Mouse (Mus musculus) neural tube, embryonic 10.5 days (tissue): ENCODE data around the gene Xndc1.

Experiments used
- DNase-seq: peaks from one replicate; pipeline ENCODE4 v3.0.0-alpha.2; 2017; ENCODE audit warnings: low spot score; ENCODE audit errors: extremely low spot score

Xndc1 gene

DNA sequence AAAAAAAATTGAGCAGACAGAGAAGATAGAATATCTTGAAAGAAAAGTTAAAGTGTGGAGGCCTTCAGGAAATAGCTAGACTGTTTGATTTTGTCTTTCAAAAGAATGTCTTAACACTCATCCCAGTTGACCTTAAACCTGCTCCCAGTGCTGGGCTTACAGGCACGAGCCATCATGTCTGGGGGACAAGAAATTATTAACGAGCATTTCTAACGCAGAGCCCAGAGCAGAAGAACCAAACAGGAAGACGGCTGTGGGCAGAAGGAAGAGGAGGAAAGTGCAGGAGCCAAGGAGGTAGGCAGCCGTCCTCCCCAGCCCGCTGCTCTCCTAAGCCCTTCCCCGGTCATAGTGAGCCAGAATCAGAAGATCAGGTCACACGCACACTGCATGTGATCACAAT is 15.0 kb downstream of the Xndc1 start:
- no peak for DNase-seq

DNA sequence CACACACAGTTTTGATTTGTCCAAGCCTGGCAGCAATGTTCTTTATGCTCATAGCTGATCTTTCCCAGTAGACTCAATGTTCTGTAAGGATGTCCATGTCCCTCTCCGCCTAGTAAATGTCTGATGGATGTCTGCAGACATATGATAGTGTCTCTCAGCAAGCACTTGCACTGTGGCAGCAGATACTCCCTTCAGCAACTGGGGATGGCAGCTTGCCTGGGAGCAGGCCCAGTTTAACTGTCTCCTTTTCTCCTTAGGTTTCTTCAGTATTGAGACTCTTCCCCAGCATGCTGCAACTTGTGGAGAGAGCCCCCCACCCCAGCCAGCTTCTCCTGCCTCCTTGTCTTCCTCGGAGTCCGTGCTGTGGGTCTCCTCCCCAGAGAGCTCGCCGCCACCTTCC is 16.5 kb downstream of the Xndc1 start:
- no peak for DNase-seq

DNA sequence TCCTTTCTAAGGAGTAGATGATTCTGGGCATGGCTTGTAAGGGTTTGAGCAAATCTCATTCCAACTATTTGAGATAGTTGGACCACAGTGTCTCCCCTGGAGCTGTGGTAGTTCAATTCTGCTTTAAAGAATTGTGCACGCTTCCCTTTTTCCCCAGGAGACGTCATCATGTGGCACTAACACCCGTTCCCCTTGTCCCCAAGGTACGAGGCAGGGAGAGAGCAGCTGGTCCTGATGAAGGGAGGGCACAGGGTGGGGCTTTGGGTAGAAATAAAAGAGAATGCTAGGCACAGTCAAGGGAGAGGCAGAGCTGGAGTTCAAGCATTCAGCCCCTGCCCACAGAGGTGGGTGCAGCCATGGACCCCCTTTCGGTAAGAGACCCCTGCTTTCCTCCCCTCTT is 17.5 kb downstream of the Xndc1 start, which contains the start of gene Trpc2:
Trpc2 (plus strand) TSS at position 301 of the 400 bp plus-strand sequence.
- DNase-seq = no peak

DNA sequence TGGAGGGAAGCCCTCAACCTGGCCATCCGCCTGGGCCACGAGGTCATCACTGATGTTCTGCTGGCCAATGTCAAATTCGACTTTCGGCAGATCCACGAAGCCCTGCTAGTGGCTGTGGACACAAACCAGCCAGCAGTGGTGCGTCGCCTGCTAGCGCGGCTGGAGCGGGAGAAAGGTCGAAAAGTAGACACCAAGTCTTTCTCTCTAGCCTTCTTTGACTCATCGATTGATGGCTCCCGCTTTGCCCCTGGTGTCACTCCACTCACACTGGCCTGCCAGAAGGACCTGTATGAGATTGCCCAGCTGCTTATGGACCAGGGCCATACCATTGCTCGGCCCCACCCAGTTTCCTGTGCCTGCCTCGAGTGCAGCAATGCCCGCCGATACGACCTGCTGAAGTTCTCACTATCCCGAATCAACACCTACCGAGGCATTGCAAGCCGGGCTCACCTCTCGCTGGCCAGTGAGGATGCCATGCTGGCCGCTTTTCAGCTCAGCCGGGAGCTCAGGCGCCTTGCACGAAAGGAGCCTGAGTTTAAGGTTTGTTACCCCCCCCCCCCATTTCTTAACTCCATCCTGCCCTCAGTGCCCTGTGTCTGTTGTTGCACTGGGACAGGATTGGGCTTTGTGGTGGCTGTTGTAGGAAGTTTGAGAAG is 18.9 kb downstream of the Xndc1 start:
- no peak for DNase-seq

DNA sequence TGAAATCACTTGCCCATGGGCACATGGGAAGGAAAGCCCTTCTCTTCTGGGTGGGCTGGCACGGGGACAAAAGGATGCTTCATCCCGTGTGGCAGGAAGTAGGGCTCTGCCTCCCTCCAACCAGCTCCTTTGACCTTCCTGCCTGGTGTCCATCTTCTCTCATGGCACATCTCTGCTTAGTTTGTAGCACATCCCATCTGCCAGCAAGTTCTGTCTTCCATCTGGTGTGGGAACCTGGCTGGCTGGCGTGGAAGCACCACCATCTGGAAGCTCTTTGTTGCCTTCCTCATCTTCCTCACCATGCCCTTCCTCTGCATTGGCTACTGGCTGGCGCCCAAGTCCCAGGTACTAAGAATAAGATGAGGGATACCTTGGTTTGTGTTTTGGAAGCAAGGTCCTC is 22.0 kb downstream of the Xndc1 start:
- no peak for DNase-seq

DNA sequence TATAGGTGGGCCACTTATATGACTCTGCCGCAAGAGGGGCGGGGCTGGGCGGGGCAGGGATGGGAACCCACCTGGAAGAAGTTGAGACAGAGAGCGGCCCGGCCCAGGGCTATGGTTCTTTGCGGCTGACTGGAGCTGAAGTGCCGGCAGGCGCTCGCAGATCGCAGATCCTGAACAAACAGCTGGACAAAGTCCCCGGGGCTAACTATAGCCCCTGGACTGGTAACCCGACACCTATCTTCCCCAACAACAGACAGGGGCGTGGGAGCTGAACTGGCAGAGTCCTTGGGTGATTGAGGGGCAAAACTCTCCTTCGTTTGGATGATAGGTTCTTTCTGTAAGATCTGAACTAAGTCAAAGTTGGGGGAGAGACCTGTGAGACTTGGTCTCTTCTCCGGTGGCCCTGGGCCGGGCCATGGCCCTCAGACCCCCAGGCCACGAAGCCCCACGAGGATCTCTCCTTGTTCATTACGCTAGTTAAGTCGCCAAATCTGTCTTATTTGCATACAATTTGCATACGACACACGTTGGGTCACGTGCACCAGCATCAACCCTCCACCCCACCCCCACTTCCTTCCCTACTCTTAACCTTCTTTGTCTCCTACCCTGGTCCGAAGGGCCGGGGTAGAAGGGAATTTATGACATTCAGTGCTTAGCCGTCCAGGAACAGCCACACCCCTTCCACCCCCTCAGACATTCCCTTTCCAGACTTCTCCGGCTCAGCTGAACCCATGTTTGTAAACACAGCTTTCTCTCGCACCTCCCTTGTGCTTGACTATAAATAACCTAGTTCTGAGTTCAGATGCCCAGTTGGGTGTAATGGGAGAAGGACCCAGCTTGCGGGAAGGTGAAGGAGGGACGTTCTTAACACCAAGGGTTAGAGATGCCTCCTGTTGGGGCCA is 34.7 kb downstream of the Xndc1 start:
- DNase-seq = peak; percentile 64

DNA sequence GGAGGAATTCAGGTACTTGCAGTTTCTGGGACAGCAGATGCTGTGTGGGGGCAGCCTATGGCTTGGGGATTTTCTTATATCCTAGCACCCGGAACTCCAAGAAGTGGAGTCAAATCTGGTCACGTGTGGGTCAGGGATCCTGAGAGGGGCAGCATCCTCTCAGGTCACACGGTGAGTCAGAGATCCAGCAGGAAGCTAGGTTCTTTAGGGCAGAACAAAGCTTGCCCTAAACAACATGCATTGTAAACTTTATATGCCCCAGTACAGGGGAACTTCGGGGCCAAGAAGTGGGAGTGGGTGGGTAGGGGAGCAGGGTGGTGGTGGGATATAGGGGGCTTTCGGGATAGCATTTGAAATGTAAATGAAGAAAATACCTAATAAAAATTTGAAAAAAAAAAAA is 35.6 kb downstream of the Xndc1 start:
- DNase-seq = no peak

DNA sequence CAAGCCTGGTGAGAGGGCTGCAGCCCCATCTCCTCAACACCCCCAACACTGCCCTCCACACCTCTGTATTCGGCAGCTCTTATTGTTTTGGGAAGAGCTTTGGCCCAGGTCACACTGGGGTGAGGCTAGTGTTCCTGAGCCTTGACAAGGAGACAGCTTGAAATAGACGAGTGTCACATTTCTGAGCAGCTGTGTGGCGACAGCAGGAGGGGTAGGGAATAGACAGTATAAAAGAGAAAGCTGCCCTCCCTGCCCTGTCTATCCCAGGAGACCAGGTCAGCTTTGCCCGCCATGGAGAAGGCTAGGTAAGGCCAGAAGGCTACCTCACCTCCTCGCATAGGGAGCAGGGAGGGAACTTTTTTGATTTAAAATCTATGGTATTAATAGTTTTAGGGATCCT is 36.2 kb downstream of the Xndc1 start, which contains the start of gene Art1:
Art1 (plus strand) TSS at position 257 of the 400 bp plus-strand sequence.
- no peak for DNase-seq

DNA sequence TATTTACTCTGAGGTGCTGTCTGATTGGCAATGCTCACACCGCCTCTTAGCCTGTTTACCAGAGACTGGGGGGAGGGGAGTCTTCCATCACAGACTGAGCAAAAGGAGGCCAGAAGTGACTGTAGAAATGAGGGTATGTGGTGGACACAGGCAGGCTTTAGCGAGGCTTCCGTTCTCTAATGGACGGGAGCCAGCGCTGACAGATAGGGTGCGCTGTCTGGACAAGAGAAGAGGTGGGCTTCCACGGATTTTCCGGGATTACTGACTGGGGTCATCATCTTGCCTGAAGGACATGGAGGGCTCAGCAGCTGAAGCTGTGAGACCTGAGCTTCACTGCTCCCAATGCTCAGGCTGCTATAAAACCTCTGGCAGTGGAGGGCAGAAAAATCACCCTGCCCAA is 36.9 kb downstream of the Xndc1 start:
- no peak for DNase-seq

DNA sequence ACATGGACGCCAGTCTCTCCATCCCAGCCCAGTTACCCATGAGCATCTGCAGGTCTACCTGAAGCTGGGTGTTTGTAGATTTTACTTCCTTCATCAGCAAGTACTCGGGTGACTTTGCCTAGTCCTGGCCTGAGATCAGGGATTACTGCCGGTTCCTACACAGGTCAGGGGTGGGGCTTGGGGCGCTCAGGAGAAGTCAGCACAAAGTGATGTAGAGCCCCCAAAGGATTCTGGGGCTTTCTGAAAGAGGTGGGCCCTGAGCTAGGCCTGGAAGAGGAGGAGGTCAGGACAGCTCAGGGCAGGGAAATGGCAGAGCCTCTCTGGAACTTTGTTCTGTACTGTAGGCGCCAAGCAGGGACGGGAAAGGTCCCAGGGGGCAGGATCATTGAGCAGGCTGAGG is 37.4 kb downstream of the Xndc1 start:
- no peak for DNase-seq

DNA sequence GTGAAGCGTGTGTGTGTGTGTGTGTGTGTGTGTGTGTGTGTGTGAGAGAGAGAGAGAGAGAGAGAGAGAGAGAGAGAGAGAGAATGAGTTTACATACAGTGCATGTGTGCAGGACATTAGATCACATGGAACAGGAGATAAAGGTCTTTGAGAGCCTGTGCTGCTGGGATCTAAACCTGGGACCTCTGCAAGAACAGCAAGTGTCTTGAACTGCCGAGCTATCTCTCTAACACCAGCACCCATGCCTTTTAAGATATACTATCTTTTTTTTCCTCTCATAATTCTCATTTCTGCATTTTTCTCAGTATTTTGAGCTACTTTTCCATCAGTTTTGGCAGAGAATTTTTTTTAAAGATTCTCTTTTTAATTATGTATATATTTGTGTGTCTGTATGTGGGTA is 38.2 kb downstream of the Xndc1 start:
- no peak for DNase-seq

DNA sequence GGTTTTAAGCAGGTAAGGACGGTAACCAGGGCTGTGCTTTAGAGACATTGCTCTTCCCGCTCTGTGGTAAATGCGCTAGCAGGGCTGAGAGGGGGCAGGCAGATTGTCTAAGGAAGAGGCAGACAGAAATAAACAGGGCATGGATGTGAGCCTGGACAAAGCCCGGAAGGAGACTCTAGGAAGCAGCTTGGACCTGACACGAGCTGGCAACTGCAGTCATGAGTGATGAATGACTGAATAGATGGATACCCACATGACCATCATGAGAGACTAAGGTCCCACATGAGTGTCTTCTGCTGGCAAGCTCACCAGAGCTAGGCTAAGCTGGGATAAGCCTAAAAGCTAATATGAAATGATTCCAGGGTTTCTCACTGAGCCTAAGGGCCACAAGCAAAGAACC is 38.8 kb downstream of the Xndc1 start:
- DNase-seq = no peak

DNA sequence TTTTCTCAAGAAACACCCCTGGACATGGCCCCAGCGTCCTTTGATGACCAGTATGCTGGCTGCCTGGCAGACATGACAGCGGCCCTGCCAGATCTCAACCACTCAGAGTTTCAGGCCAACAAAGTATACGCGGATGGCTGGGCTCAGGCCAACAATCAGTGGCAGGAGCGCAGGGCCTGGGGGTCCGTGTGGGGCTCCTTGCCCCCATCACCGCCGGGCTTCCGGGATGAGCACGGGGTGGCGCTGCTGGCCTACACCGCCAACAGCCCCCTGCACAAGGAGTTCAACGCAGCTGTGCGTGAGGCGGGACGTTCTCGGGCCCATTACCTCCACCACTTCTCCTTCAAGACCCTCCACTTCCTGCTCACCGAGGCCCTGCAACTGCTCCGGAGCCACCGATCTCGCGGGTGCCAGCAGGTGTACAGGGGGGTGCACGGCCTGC is 41.4 kb downstream of the Xndc1 start:
- peak; percentile 40 for DNase-seq

DNA sequence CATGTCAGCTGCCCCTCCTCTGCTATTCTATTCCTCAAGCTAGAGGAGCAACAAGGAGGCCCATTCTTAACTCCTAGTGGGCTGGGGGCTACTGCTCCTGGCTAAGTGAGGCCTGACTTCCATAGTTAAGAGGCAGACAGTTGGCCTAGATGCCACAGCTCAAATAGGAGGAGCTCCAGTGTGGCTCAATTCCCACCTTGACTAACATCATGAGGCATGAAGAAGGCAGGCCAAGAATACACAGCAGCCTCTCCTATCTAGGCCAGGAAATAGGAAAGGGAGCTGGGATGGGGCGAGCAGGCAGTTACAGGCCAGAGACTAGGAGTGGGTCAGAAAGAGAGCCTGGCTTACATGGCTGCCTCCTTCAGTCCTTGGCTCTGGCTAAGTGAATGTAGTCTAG is 42.9 kb downstream of the Xndc1 start:
- DNase-seq = no peak

DNA sequence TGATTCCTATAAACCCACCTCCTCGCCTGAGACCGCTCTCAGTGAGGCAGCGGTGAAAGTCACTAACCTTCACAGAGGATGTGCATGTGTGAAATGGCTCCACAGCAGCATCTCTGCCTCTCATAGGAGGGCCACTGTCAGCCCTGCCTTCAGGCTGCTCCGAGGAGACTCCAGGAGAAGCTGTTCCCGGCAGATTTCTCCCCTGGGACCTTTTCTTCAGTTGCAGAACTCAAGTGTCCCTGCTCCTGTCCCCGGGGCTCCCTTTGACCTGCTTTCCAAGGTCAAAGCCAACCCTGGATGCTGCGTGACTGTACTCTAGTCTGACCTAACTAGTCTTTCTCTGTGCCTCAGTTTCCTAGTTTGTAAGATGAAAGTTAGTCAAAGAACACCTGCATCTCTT is 43.9 kb downstream of the Xndc1 start, which contains the start of gene Art5:
Art5 (minus strand) TSS at position 319 of the 400 bp plus-strand sequence.
- no peak for DNase-seq

DNA sequence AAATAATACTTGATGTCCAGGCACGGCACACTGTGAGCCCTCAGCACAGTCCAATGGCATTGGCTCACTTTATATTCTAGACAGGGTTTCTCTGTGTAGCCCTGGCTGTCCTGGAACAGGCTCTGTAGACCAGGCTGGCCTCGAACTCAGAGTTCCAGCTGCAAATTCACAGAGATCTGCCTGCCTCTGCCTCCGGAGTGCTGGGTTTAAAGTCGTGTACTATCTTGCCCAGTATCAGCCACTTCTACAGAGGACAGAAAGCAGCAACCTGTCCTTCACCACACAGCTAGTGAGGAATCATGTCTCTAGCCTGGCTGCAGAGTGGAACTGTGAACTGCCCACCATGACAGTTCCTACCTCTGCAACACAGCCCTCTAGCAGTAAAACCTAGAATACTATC is 44.4 kb downstream of the Xndc1 start:
- no peak for DNase-seq

DNA sequence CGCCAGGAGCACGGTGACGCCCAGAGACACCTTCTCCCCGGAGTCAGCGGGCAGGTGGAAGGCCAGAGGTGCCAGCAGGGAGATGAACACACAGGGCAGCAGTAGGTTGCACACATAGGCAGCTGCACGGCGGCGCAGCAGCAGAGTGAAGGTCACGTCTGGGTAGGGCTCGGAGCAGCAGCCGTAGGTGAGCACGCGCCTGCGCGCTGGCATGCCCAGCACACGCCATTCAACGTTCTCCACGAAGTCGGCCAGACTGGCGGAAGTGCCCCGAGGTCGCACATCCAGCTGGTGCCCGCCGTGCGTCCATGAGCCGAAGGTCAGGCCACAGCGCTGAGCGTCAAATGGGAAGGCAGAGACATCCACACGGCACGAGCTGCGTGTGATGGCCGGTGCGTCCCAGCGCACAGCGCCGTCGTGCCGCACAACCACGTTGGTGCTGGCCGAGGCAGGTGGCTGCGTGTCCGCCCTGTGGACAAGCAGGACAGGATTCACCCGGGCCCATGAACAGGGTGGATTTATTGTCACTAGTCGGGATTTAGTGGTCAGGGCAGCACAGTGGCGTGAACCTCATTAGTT is 47.9 kb downstream of the Xndc1 start:
- no peak for DNase-seq

DNA sequence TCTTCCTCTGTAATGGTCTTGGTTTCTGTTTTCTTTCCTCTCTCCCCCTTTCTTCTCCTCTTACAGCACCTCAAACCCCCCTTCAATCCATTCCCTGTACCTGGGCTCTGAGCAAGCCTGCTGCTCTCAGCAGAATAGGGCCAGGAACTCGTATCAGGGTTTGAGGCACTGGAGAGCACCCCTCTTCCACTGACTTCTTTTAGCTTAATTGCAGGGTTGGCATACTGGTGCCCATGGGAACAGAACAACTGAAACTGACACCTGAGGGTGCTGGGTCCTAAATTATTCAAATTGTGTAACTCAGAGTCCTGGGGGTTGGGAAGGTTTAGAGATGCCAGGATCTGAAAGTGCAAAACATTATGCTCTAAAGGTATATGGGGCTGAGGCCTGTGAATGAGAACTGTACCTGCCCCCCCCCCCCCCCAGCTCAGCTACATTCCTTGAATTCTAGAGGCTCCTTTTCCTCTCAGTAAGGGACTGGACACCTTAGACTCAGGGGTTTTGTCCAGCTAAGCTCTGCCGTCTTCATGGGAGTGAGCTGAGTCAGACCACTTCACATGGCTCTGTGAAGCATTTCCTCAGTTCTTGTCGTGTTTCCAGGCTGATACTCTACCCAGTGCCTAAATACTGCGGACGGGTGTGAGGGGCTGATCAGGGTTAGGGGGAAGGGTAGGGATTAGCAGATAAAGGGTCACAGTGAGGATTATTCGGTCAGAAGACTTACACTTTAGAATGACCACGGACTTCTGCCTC is 51.4 kb downstream of the Xndc1 start, which contains the start of gene Chrna10:
Chrna10 (minus strand) TSS at position 250 of the 753 bp plus-strand sequence.
- no peak for DNase-seq

DNA sequence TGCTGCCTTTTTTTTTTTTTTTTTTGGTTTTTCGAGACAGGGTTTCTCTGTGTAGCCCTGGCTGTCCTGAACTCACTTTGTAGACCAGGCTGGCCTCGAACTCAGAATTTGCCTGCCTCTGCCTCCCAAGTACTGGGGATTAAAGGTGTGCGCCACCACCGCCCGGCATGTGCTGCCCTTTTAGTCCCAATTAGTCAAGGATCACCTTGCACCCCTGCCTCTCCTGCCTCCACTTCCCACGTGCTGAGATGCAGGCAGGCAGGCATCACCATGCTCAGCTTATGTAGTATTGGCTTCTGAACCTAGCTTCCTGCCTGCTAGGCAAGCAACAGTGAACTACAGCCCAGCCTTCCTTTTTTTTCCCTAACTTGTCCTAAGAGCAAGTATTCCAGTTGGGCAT is 52.1 kb downstream of the Xndc1 start:
- DNase-seq = no peak

DNA sequence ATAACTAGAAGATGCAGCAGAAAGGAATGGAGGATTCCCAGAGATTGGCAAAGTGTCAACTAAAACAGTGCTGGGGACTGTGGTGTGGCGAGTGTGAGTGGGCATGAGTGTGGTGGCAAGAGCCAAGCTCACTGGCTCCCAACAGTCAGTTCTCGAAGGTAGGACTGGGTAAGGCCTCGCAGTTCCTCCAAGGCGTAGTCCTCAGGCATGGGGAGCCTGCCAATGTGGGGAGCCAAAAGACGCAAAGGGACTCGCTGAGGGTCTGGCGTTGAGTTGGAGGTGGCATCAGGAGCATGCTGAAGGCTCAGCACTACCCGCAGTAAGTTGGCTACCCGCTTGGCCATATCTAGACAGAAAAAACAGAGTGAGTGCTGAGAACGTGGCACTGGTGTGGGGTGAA is 55.0 kb downstream of the Xndc1 start:
- DNase-seq = no peak

DNA sequence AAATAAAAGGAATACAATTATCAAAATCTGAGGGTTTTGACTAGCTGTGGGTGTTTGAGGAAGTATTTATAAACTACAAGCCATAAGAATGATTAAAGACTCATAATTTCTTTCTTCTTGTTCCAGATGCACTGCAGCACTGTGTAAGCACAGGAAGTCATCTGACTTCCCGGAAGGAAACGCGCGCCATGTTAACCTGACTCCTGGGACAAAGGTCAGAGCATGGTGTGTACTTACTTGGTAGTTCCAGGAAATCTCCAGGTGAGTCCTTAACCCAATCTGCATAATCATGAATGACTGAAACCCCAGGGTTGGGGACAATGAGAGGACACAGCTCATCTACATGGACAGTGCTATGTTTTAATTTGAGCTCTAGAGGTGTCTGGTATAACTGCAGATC is 67.1 kb downstream of the Xndc1 start:
- no peak for DNase-seq
